Mouse (Mus musculus): Measurements from ENCODE around the gene Agap1. TPM values are rescaled to one million over a fixed set of nuclear protein-coding genes. Genes with fewer than 3 reads are reported as not detected.

Gene Agap1
- polyA plus RNA-seq, 1 experiment from 2014 or later = 23.1 TPM

- H3K4me2 ChIP-seq = no peak overlapping the region
- no peak overlapping the region for H3K4me3 ChIP-seq (replicated peaks)
- peaks cover 14% of the 10 kb centered on the region for H3K36me3 ChIP-seq
- no peaks in the 10 kb centered on the region for H3K27me3 ChIP-seq
- no peaks in the 10 kb centered on the region for H3K9me3 ChIP-seq
- H3K4me1 ChIP-seq (replicated peaks) = peaks cover 15% of the 10 kb centered on the region
- WGBS = 87% methylated on average over 4 of the region's 4 CpGs
- no peak for ATAC-seq (ENCODE audit: insufficient number of reproducible peaks, insufficient read depth, low FRiP score, low TSS enrichment, low read depth)
- H3K27ac ChIP-seq = no peak overlapping the region
- H3K9ac ChIP-seq (replicated peaks) = no peak overlapping the region
These were observed 315.0 kb downstream of the Agap1 start for GRCm38 (mm10) chr1:89769641-89770040.

- no peaks in the 10 kb centered on the region for H3K27me3 ChIP-seq
- ATAC-seq (ENCODE audit: insufficient number of reproducible peaks, insufficient read depth, low FRiP score, low TSS enrichment, low read depth) = no peak
- H3K27ac ChIP-seq = no peak overlapping the region
- H3K36me3 ChIP-seq = peaks cover 14% of the 10 kb centered on the region
- no peak overlapping the region for H3K4me3 ChIP-seq (replicated peaks)
- no peak overlapping the region for H3K9ac ChIP-seq (replicated peaks)
- no peak overlapping the region for H3K4me2 ChIP-seq
- no peaks in the 10 kb centered on the region for H3K9me3 ChIP-seq
- WGBS = 89% methylated on average over 1 of the region's 1 CpGs
- peaks cover 15% of the 10 kb centered on the region for H3K4me1 ChIP-seq (replicated peaks)
These were observed 315.7 kb downstream of the Agap1 start for GRCm38 (mm10) chr1:89770298-89770697.

GRCm38 (mm10) chr1:89775750-89776149, 321.1 kb downstream of the Agap1 start:
- H3K27me3 ChIP-seq = 0 out of 2 replicates have a peak, but pooled peaks cover 3% of the 10 kb centered on the region
- no peak overlapping the region for H3K4me3 ChIP-seq (replicated peaks)
- H3K4me2 ChIP-seq = no peak overlapping the region
- ATAC-seq (ENCODE audit: insufficient number of reproducible peaks, insufficient read depth, low FRiP score, low TSS enrichment, low read depth) = no peak
- H3K9ac ChIP-seq (replicated peaks) = no peak overlapping the region
- 29% methylated on average over 4 of the region's 4 CpGs for WGBS
- H3K9me3 ChIP-seq = no peaks in the 10 kb centered on the region
- H3K4me1 ChIP-seq (replicated peaks) = peaks cover 13% of the 10 kb centered on the region
- peaks cover 12% of the 10 kb centered on the region for H3K36me3 ChIP-seq
- 0 out of 2 replicates have a peak overlapping the region, but pooled peaks have one; percentile 17 for H3K27ac ChIP-seq

- no peak for ATAC-seq (ENCODE audit: insufficient number of reproducible peaks, insufficient read depth, low FRiP score, low TSS enrichment, low read depth)
These were observed 326.1 kb downstream of the Agap1 start for GRCm38 (mm10) chr1:89780675-89781074.

GRCm38 (mm10) chr1:89781861-89782260, 327.3 kb downstream of the Agap1 start:
- peaks cover 6% of the 10 kb centered on the region; the same call in 1 of the 2 replicates for H3K36me3 ChIP-seq
- 60% methylated on average over 8 of the region's 8 CpGs for WGBS

More at GRCm38 (mm10) chr1:89780675-89781074, 326.1 kb downstream of the Agap1 start:
- Histone ChIP-seq H3K4me1 (replicated peaks) (peaks cover 9% of the 10 kb centered on the region), H3K27ac (no peak overlapping the region), H3K9ac (replicated peaks) (no peak overlapping the region), H3K27me3 (0 out of 2 replicates have a peak, but pooled peaks cover 3% of the 10 kb centered on the region), H3K4me3 (replicated peaks) (no peak overlapping the region), H3K4me2 (no peak overlapping the region), H3K36me3 (peaks cover 6% of the 10 kb centered on the region; the same call in 1 of the 2 replicates), H3K9me3 (no peaks in the 10 kb centered on the region)
- WGBS = 92% methylated on average over 2 of the region's 2 CpGs

GRCm38 (mm10) chr1:89786793-89787192, 332.2 kb downstream of the Agap1 start:
- ATAC-seq (ENCODE audit: insufficient number of reproducible peaks, insufficient read depth, low FRiP score, low TSS enrichment, low read depth) = no peak

More at GRCm38 (mm10) chr1:89781861-89782260, 327.3 kb downstream of the Agap1 start:
- Histone ChIP-seq H3K4me3 (replicated peaks) (no peak overlapping the region), H3K9me3 (no peaks in the 10 kb centered on the region), H3K9ac (replicated peaks) (no peak overlapping the region), H3K27ac (no peak overlapping the region), H3K27me3 (no peaks in the 10 kb centered on the region), H3K4me2 (no peak overlapping the region), H3K4me1 (replicated peaks) (no peaks in the 10 kb centered on the region)
- no peak for ATAC-seq (ENCODE audit: insufficient number of reproducible peaks, insufficient read depth, low FRiP score, low TSS enrichment, low read depth)

GRCm38 (mm10) chr1:89798724-89799123, 344.1 kb downstream of the Agap1 start:
- no peak for ATAC-seq (ENCODE audit: insufficient number of reproducible peaks, insufficient read depth, low FRiP score, low TSS enrichment, low read depth)
- Histone ChIP-seq H3K9me3 (no peaks in the 10 kb centered on the region), H3K4me2 (no peak overlapping the region), H3K4me3 (replicated peaks) (no peak overlapping the region), H3K36me3 (peaks cover 15% of the 10 kb centered on the region; the same call in 1 of the 2 replicates), H3K27me3 (peaks cover 7% of the 10 kb centered on the region; the same call in 1 of the 2 replicates), H3K9ac (replicated peaks) (no peak overlapping the region), H3K4me1 (replicated peaks) (peaks cover 17% of the 10 kb centered on the region), H3K27ac (no peak overlapping the region)
- WGBS = 70% methylated on average over 14 of the region's 14 CpGs

More at GRCm38 (mm10) chr1:89786793-89787192, 332.2 kb downstream of the Agap1 start:
- no peak overlapping the region for H3K27ac ChIP-seq
- WGBS = 90% methylated on average over 6 of the region's 6 CpGs
- no peak overlapping the region for H3K4me2 ChIP-seq
- H3K27me3 ChIP-seq = no peaks in the 10 kb centered on the region
- no peak overlapping the region for H3K4me3 ChIP-seq (replicated peaks)
- peaks cover 27% of the 10 kb centered on the region; the same call in 1 of the 2 replicates for H3K36me3 ChIP-seq
- no peaks in the 10 kb centered on the region for H3K4me1 ChIP-seq (replicated peaks)
- H3K9me3 ChIP-seq = no peaks in the 10 kb centered on the region
- no peak overlapping the region for H3K9ac ChIP-seq (replicated peaks)

- Histone ChIP-seq H3K36me3 (peaks cover 14% of the 10 kb centered on the region; the same call in 1 of the 2 replicates), H3K4me3 (replicated peaks) (no peak overlapping the region), H3K27ac (no peak overlapping the region), H3K4me2 (no peak overlapping the region), H3K4me1 (replicated peaks) (peaks cover 17% of the 10 kb centered on the region), H3K9ac (replicated peaks) (no peak overlapping the region), H3K9me3 (no peaks in the 10 kb centered on the region), H3K27me3 (peaks cover 7% of the 10 kb centered on the region; the same call in 1 of the 2 replicates)
- WGBS = 78% methylated on average over 5 of the region's 5 CpGs
- no peak for ATAC-seq (ENCODE audit: insufficient number of reproducible peaks, insufficient read depth, low FRiP score, low TSS enrichment, low read depth)
These were observed 346.9 kb downstream of the Agap1 start for GRCm38 (mm10) chr1:89801506-89801905.

- no peak overlapping the region for H3K4me3 ChIP-seq (replicated peaks)
- no peak for ATAC-seq (ENCODE audit: insufficient number of reproducible peaks, insufficient read depth, low FRiP score, low TSS enrichment, low read depth)
- 88% methylated on average over 7 of the region's 7 CpGs for WGBS
- H3K4me2 ChIP-seq = no peak overlapping the region
- H3K9ac ChIP-seq (replicated peaks) = no peak overlapping the region
- peaks cover 7% of the 10 kb centered on the region; the same call in 1 of the 2 replicates for H3K36me3 ChIP-seq
- H3K27ac ChIP-seq = no peak overlapping the region
- peaks cover 13% of the 10 kb centered on the region for H3K4me1 ChIP-seq (replicated peaks)
- H3K27me3 ChIP-seq = peaks cover 5% of the 10 kb centered on the region; the same call in 1 of the 2 replicates
- H3K9me3 ChIP-seq = no peaks in the 10 kb centered on the region
These were observed 350.4 kb downstream of the Agap1 start for GRCm38 (mm10) chr1:89804981-89805380.

GRCm38 (mm10) chr1:89812816-89813215, 358.2 kb downstream of the Agap1 start:
- Histone ChIP-seq H3K27me3 (no peaks in the 10 kb centered on the region), H3K4me2 (no peak overlapping the region), H3K4me1 (replicated peaks) (peaks cover 15% of the 10 kb centered on the region), H3K9ac (replicated peaks) (no peak overlapping the region), H3K36me3 (no peaks in the 10 kb centered on the region), H3K4me3 (replicated peaks) (no peak overlapping the region), H3K27ac (no peak overlapping the region), H3K9me3 (no peaks in the 10 kb centered on the region)
- WGBS = 91% methylated on average over 8 of the region's 8 CpGs
- no peak for ATAC-seq (ENCODE audit: insufficient number of reproducible peaks, insufficient read depth, low FRiP score, low TSS enrichment, low read depth)

- peaks cover 15% of the 10 kb centered on the region for H3K4me1 ChIP-seq (replicated peaks)
- ATAC-seq (ENCODE audit: insufficient number of reproducible peaks, insufficient read depth, low FRiP score, low TSS enrichment, low read depth) = no peak
- no peaks in the 10 kb centered on the region for H3K36me3 ChIP-seq
- no peak overlapping the region for H3K27ac ChIP-seq
- no peaks in the 10 kb centered on the region for H3K27me3 ChIP-seq
- no peak overlapping the region for H3K9ac ChIP-seq (replicated peaks)
- H3K4me3 ChIP-seq (replicated peaks) = no peak overlapping the region
- no peaks in the 10 kb centered on the region for H3K9me3 ChIP-seq
- H3K4me2 ChIP-seq = peak overlapping the region; percentile 25; the same call in 1 of the 2 replicates
- whole genome bisulfite sequencing = 12% methylated on average over 14 of the region's 14 CpGs
These were observed 362.0 kb downstream of the Agap1 start for GRCm38 (mm10) chr1:89816487-89817206.
